Mouse (Mus musculus): Measurements from ENCODE around the gene Gm49601.

DNA sequence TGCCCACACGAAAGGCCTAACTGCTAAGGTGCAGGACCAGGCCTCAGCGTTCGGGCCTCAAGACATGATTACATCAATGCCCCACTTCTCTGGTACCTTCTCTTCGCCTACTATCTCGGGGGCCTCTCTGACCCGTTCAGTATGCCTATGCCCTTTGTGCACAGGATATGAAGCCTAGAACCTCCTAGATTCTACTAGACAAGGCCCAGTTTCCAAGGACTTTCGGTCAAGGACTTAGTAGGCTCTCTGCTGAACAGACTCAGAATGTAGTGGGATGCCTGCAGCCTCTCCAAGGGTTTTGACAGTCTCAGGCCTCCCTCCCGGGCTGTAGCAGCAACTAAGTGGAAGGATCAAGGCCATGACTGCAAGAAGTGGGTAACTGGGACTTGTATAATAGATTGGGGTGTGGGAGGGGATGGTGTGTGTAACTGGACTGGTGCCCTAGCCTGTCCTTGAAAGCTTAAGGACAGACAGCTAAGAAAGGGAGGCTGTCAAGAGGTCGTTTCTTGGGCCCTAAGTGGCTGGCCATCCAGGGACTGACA, 37.1 kb downstream of the Gm49601 start:
- TF ChIP-seq CTCF (conservative IDR thresholded peaks at IDR 0.05; ENCODE audit: low read length) (no peak), NANOG (IDR thresholded peaks at IDR 0.05; ENCODE audit: borderline replicate concordance, low read length) (no peak), POU5F1 (IDR thresholded peaks at IDR 0.05; ENCODE audit: borderline replicate concordance, low read length) (no peak)

Data from E14TG2a.4 (cell line).